Mouse (Mus musculus): ENCODE results near the gene Gm28710.

DNA sequence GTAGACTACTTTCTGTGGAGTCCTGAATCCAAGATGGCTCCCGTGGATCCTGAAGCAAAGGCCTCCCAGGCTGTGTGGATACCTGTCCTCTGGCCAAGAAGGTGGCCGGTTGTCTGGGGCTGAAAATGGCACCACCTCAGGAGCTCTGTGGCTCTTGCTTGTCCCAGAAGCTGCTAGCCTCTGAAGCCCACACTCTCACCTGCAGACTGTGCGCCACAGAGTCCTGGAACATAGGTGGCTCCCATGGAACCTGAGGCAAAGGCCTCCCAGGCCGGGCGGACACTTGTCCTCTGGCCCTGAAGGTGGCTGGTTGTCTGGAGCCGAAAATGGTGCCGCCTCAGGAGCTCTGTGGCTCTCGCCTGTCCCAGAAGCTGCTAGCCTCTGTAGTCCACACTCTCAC, 128.2 kb downstream of the Gm28710 start:
- TF ChIP-seq POLR2A (IDR thresholded peaks at IDR 0.05; ENCODE audit: insufficient read depth, low read length) (no peak), CTCF (IDR thresholded peaks at IDR 0.05; ENCODE audit: low read depth, low read length) (no peak)

Measured in ES-Bruce4 (cell line).